8 mouse cellular contexts compared by ENCODE assay signal in the genomic region with DNA sequence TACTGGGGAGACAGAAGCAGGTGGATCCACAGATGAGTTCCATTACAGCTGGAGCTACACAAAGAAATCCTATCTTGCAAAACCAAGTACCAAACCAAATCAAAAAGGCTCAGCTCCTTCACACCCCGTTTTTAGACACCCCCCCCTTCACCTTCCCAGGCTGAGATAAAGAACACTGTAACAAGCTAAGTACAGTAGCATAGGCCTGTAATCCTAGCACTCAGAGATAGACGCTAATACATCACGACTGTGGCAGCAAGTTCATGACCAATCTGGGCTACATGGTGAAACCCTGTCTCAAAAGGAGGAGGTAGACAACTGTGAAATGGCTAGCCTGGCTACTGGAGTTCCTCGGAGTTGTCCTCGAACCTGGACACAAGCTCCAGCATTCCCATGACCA. TPM values are rescaled to one million over a fixed set of nuclear protein-coding genes. Genes with fewer than 3 reads are reported as not detected.
DNase-seq lines count a peak whose midpoint lies in the region; ATAC-seq and TF ChIP-seq lines count a peak whose summit lies in the region.

No protein-coding gene starts in this region.

- H3K4me3 ChIP-seq in heart, embryonic 13.5 days, result peak overlapping the region; percentile 83
- H3K4me3 ChIP-seq in G1E (ENCODE audit: low read depth, low read length), result peak overlapping the region; percentile 85
- peak overlapping the region; percentile 77 for H3K4me3 ChIP-seq in forebrain, postnatal 0 days (ENCODE audit: low read depth, low read length)
- peak overlapping the region; percentile 98 for H3K4me3 ChIP-seq in macrophage (ENCODE audit: inconsistent target)

- no peaks in the 10 kb centered on the region for H3K27me3 ChIP-seq in heart, embryonic 13.5 days (replicated peaks)
- no peaks in the 10 kb centered on the region for H3K27me3 ChIP-seq in G1E (ENCODE audit: insufficient read depth, low read length)
- no peaks in the 10 kb centered on the region for H3K27me3 ChIP-seq in forebrain, postnatal 0 days (ENCODE audit: insufficient read depth, low read length)

- H3K36me3 ChIP-seq in heart, embryonic 13.5 days, result peaks cover 60% of the 10 kb centered on the region
- H3K36me3 ChIP-seq in G1E (replicated peaks), result peaks cover 69% of the 10 kb centered on the region
- H3K36me3 ChIP-seq in forebrain, postnatal 0 days (ENCODE audit: insufficient read depth), result peaks cover 41% of the 10 kb centered on the region
- H3K36me3 ChIP-seq in macrophage (ENCODE audit: inconsistent target), result peaks cover 38% of the 10 kb centered on the region

- H3K4me2 ChIP-seq in heart, embryonic 13.5 days, result peak overlapping the region; percentile 86
- H3K4me2 ChIP-seq in forebrain, postnatal 0 days (ENCODE audit: low read depth), result peak overlapping the region; percentile 84

- peaks cover 61% of the 10 kb centered on the region for H3K79me2 ChIP-seq in macrophage (ENCODE audit: inconsistent target)

- H3K9me3 ChIP-seq in heart, embryonic 13.5 days, result no peaks in the 10 kb centered on the region
- no peaks in the 10 kb centered on the region for H3K9me3 ChIP-seq in G1E (replicated peaks)
- H3K9me3 ChIP-seq in forebrain, postnatal 0 days (ENCODE audit: low read length), result no peaks in the 10 kb centered on the region

- ATAC-seq in heart, embryonic 13.5 days (ENCODE audit: extremely low read depth, insufficient number of reproducible peaks, low FRiP score, low TSS enrichment), result no peak
- ATAC-seq in G1E (ENCODE audit: extremely low read depth, insufficient number of reproducible peaks, low FRiP score, poor library complexity, severe bottlenecking), result no peak
- ATAC-seq in forebrain, postnatal 0 days, result no peak

- no peak for TF ChIP-seq CTCF in G1E (IDR thresholded peaks at IDR 0.05; ENCODE audit: low read depth, low read length)
- TF ChIP-seq CTCF in forebrain, postnatal 0 days (IDR thresholded peaks at IDR 0.05; ENCODE audit: low read depth), result no peak

- no peak for DNase-seq in heart, adult 11 months
- no peak for DNase-seq in G1E (ENCODE audit: low spot score)
- DNase-seq in forebrain, postnatal 0 days, result no peak
- DNase-seq in cerebellum, postnatal 4 days (ENCODE audit: low spot score in 2 of 2), result no peak
- DNase-seq in layer of hippocampus, postnatal 14 days (ENCODE audit: low spot score in 2 of 2), result no peak
- no peak for DNase-seq in right cerebral cortex, postnatal 25 days

- 21% methylated on average over 5 of the region's 5 CpGs for WGBS in heart, embryonic 13.5 days
- 51% methylated on average over 5 of the region's 5 CpGs for WGBS in forebrain, postnatal 0 days
- WGBS in macrophage (ENCODE audit: missing documents), result 50% methylated on average over 5 of the region's 5 CpGs

- peak overlapping the region; percentile 91 for H3K27ac ChIP-seq in heart, embryonic 13.5 days (replicated peaks)
- H3K27ac ChIP-seq in forebrain, postnatal 0 days (ENCODE audit: low read depth, low read length), result no peak overlapping the region
- H3K27ac ChIP-seq in macrophage, result peak overlapping the region; percentile 83; the same call in 1 of the 2 replicates

- peaks cover 32% of the 10 kb centered on the region for H3K4me1 ChIP-seq in heart, embryonic 13.5 days
- H3K4me1 ChIP-seq in G1E (ENCODE audit: insufficient read depth, low read depth, low read length), result peaks cover 51% of the 10 kb centered on the region
- peaks cover 14% of the 10 kb centered on the region; the same call in 1 of the 2 replicates for H3K4me1 ChIP-seq in forebrain, postnatal 0 days (ENCODE audit: insufficient read depth)

- peak overlapping the region; percentile 89 for H3K9ac ChIP-seq in heart, embryonic 13.5 days
- peak overlapping the region; percentile 97 for H3K9ac ChIP-seq in forebrain, postnatal 0 days

RNA-seq across cellular contexts. Expression of a gene that starts 1.5 kb away (rescaled TPM):
- 1,195 and 1,380 TPM in 2 replicates for polyA plus RNA-seq in heart, embryonic 13.5 days (2015; fragmentation: Nextera tagmentation; extraction: Ambion mirVana)
- total RNA-seq in G1E (2014; fragmentation: Nextera tagmentation), result 133 and 170 TPM in 2 replicates
- 257 and 304 TPM in 2 replicates for total RNA-seq in G1E (2017)
- polyA plus RNA-seq in G1E (2012), result 21.5 and 61.1 TPM in 2 replicates
- 139 and 295 TPM in 2 replicates for total RNA-seq in forebrain, postnatal 0 days (2014; rRNA removed)
- polyA plus RNA-seq in forebrain, postnatal 0 days (2015; fragmentation: Nextera tagmentation; extraction: Ambion mirVana), result 570 and 702 TPM in 2 replicates
- total RNA-seq in macrophage (2018; cell fraction: chromatin; rRNA removed), result 10 to 100 TPM in 24 of 26 experiments, 1 to 10 TPM in 2; 6.7 to 44.9 (median 20.2) TPM
- total RNA-seq in macrophage (2018; cell fraction: cytosol; rRNA removed), result 100 to 1,000 TPM; 155 to 212 (median 175) TPM
- total RNA-seq in macrophage (2018; cell fraction: nucleus; rRNA removed), result 10 to 100 TPM; 15.8 to 53.5 (median 31.2) TPM
- polyA plus RNA-seq in macrophage (2018), result 102 to 214 TPM (median 189 TPM) in 3 replicates
- total RNA-seq in layer of hippocampus, postnatal 14 days (2021), result 100 to 1,000 TPM; 292 to 295 TPM

RNA-seq across cellular contexts. Expression of a gene that starts 11.3 kb away (rescaled TPM):
- polyA plus RNA-seq in heart, embryonic 13.5 days (2015; fragmentation: Nextera tagmentation; extraction: Ambion mirVana), result 6.8 and 6.9 TPM in 2 replicates
- total RNA-seq in G1E (2014; fragmentation: Nextera tagmentation) (9.6 and 9.9 TPM in 2 replicates), G1E (2017) (21.3 and 22.2 TPM in 2 replicates)
- polyA plus RNA-seq in G1E (2012) (2.9 and 3.6 TPM in 2 replicates), macrophage (2018) (5.3 to 8.3 TPM (median 7.4 TPM) in 3 replicates)
- total RNA-seq in forebrain, postnatal 0 days (2014; rRNA removed), result 15.6 and 16.0 TPM in 2 replicates
- 11.7 TPM in 2 replicates for polyA plus RNA-seq in forebrain, postnatal 0 days (2015; fragmentation: Nextera tagmentation; extraction: Ambion mirVana)
- total RNA-seq in macrophage (2018; cell fraction: chromatin; rRNA removed), result 10 to 100 TPM in 6 of 26 experiments, 1 to 10 TPM in 20; 1.7 to 19.7 (median 4.7) TPM
- total RNA-seq in macrophage (2018; cell fraction: cytosol; rRNA removed), result 1 to 10 TPM in 25 of 26 experiments, under 1 TPM in 1; 0.66 to 9.6 (median 4.9) TPM
- 10 to 100 TPM in 3 of 26 experiments, 1 to 10 TPM in 23; 1.3 to 15.5 (median 3.3) TPM for total RNA-seq in macrophage (2018; cell fraction: nucleus; rRNA removed)
- total RNA-seq in layer of hippocampus, postnatal 14 days (2021), result 1 to 10 TPM; 9.0 to 9.8 TPM

RNA-seq across cellular contexts. Expression of a gene that starts 14.0 kb away (rescaled TPM):
- 9.5 and 10.9 TPM in 2 replicates for polyA plus RNA-seq in heart, embryonic 13.5 days (2015; fragmentation: Nextera tagmentation; extraction: Ambion mirVana)
- total RNA-seq in G1E (2014; fragmentation: Nextera tagmentation) (13.7 and 14.6 TPM in 2 replicates), G1E (2017) (9.2 and 10.4 TPM in 2 replicates)
- polyA plus RNA-seq in G1E (2012) (1.3 and 2.8 TPM in 2 replicates), macrophage (2018) (4.0 to 4.8 TPM (median 4.2 TPM) in 3 replicates)
- total RNA-seq in forebrain, postnatal 0 days (2014; rRNA removed), result 16.2 and 18.6 TPM in 2 replicates
- polyA plus RNA-seq in forebrain, postnatal 0 days (2015; fragmentation: Nextera tagmentation; extraction: Ambion mirVana), result 11.3 and 12.2 TPM in 2 replicates
- total RNA-seq in macrophage (2018; cell fraction: chromatin; rRNA removed), result 10 to 100 TPM in 9 of 26 experiments, 1 to 10 TPM in 17; 2.4 to 16.3 (median 6.5) TPM
- total RNA-seq in macrophage (2018; cell fraction: cytosol; rRNA removed), result 1 to 10 TPM; 1.1 to 7.1 (median 4.0) TPM
- total RNA-seq in macrophage (2018; cell fraction: nucleus; rRNA removed), result 10 to 100 TPM in 4 of 26 experiments, 1 to 10 TPM in 22; 2.4 to 11.5 (median 4.6) TPM
- 10 to 100 TPM; 11.9 to 12.7 TPM for total RNA-seq in layer of hippocampus, postnatal 14 days (2021)

RNA-seq across cellular contexts. Expression of a gene that starts 23.4 kb away (rescaled TPM):
- 27.4 and 28.8 TPM in 2 replicates for polyA plus RNA-seq in heart, embryonic 13.5 days (2015; fragmentation: Nextera tagmentation; extraction: Ambion mirVana)
- 44.3 and 55.4 TPM in 2 replicates for total RNA-seq in G1E (2014; fragmentation: Nextera tagmentation)
- 67.6 and 71.2 TPM in 2 replicates for total RNA-seq in G1E (2017)
- 89.8 and 90.0 TPM in 2 replicates for polyA plus RNA-seq in G1E (2012)
- 47.9 and 52.7 TPM in 2 replicates for total RNA-seq in forebrain, postnatal 0 days (2014; rRNA removed)
- 38.1 and 39.2 TPM in 2 replicates for polyA plus RNA-seq in forebrain, postnatal 0 days (2015; fragmentation: Nextera tagmentation; extraction: Ambion mirVana)
- total RNA-seq in macrophage (2018; cell fraction: chromatin; rRNA removed), result 10 to 100 TPM; 19.8 to 46.4 (median 32.9) TPM
- 10 to 100 TPM in 21 of 26 experiments, 1 to 10 TPM in 5; 6.8 to 17.3 (median 13.1) TPM for total RNA-seq in macrophage (2018; cell fraction: cytosol; rRNA removed)
- 10 to 100 TPM; 13.5 to 45.2 (median 27.0) TPM for total RNA-seq in macrophage (2018; cell fraction: nucleus; rRNA removed)
- 12.2 to 17.6 TPM (median 16.5 TPM) in 3 replicates for polyA plus RNA-seq in macrophage (2018)
- total RNA-seq in layer of hippocampus, postnatal 14 days (2021), result 10 to 100 TPM; 27.6 to 28.4 TPM

RNA-seq across cellular contexts. Expression of a gene that starts 23.5 kb away (rescaled TPM):
- polyA plus RNA-seq in heart, embryonic 13.5 days (2015; fragmentation: Nextera tagmentation; extraction: Ambion mirVana), result 11.6 and 11.8 TPM in 2 replicates
- total RNA-seq in G1E (2014; fragmentation: Nextera tagmentation) (8.2 and 16.4 TPM in 2 replicates), G1E (2017) (10.9 and 12.1 TPM in 2 replicates)
- polyA plus RNA-seq in G1E (2012) (17.1 and 18.4 TPM in 2 replicates), macrophage (2018) (8.9 to 12.6 TPM (median 9.1 TPM) in 3 replicates)
- 30.1 and 32.6 TPM in 2 replicates for total RNA-seq in forebrain, postnatal 0 days (2014; rRNA removed)
- 20.4 and 21.7 TPM in 2 replicates for polyA plus RNA-seq in forebrain, postnatal 0 days (2015; fragmentation: Nextera tagmentation; extraction: Ambion mirVana)
- total RNA-seq in macrophage (2018; cell fraction: chromatin; rRNA removed), result 10 to 100 TPM in 16 of 26 experiments, 1 to 10 TPM in 10; 2.1 to 28.2 (median 14.7) TPM
- 10 to 100 TPM in 16 of 26 experiments, 1 to 10 TPM in 10; 4.5 to 15.7 (median 12.0) TPM for total RNA-seq in macrophage (2018; cell fraction: cytosol; rRNA removed)
- 10 to 100 TPM in 14 of 26 experiments, 1 to 10 TPM in 12; 2.5 to 20.9 (median 10.9) TPM for total RNA-seq in macrophage (2018; cell fraction: nucleus; rRNA removed)
- 10 to 100 TPM; 14.1 to 15.2 TPM for total RNA-seq in layer of hippocampus, postnatal 14 days (2021)
